Mouse (Mus musculus) megakaryocyte, embryonic 14.5 days (primary cell): ENCODE results near the gene Olfr1016. TPM values are rescaled to one million over a fixed set of nuclear protein-coding genes. Genes with fewer than 3 reads are reported as not detected.

Experiments
- H3K27me3 ChIP-seq: replicated peaks from 2 replicates; pipeline ENCODE3; 2012; ENCODE audit warnings: inconsistent platforms
- H3K36me3 ChIP-seq: replicated peaks from 2 replicates; pipeline ENCODE3; 2012; ENCODE audit warnings: low read length, inconsistent platforms, mixed read lengths
- H3K4me1 ChIP-seq: 2 replicates; pipeline ENCODE4 v1.6.1; 2012; ENCODE audit warnings: inconsistent platforms
- H3K4me3 ChIP-seq: replicated peaks from 2 replicates; pipeline ENCODE3; 2012; ENCODE audit warnings: moderate library complexity, mild to moderate bottlenecking, inconsistent platforms
- H3K9me3 ChIP-seq: 2 replicates; pipeline ENCODE4 v1.6.1; 2012; ENCODE audit warnings: inconsistent platforms
- FLI1 ChIP-seq: IDR thresholded peaks from 2 replicates; pipeline ENCODE4 v1.6.1; 2012; ENCODE audit warnings: low read length, inconsistent platforms, mixed read lengths
- GATA1 ChIP-seq: IDR thresholded peaks from 3 replicates; pipeline ENCODE4 v1.6.1; 2012; ENCODE audit warnings: mixed read lengths, low read length, inconsistent platforms, borderline replicate concordance
- polyA plus RNA-seq: library from polyadenylated mRNA; stranded (reverse); fragments of >175 nt; gene quantifications from 2 replicates; pipeline ENCODE4 v1.2.3, GENCODE M21; 2012; ENCODE audit warnings: low replicate concordance; ENCODE audit not compliant: insufficient read depth

Gene Olfr1016
- polyA plus RNA-seq, 1 experiment: not detected

DNA sequence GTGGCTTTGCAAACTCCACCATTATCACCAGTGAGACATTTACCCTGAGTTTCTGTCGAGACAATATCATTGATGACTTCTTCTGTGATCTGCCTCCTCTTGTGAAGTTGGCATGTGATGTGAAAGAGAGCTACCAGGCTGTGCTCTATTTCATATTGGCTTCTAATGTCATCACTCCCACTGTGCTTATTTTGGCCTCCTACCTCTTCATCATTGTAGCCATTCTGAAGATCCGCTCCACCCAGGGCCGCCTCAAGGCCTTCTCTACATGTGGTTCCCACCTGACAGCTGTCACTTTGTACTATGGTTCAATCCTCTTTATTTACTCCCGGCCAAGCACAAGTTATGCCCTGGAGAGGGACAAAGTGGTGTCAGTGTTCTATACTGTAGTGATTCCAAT is 48.5 kb downstream of the Olfr1016 start:
- TF ChIP-seq FLI1 (no peak), GATA1 (no peak)
- Histone ChIP-seq H3K36me3 (no peaks in the 10 kb centered on the region), H3K4me3 (no peak overlapping the region), H3K9me3 (no peaks in the 10 kb centered on the region), H3K4me1 (no peaks in the 10 kb centered on the region), H3K27me3 (no peaks in the 10 kb centered on the region)

Other genes starting within 250 kb of the Olfr1016 start
- not detected in 2 replicates for gene Olfr996, start 223.3 kb downstream of the Olfr1016 start, polyA plus RNA-seq
- gene Olfr998, start 213.6 kb downstream of the Olfr1016 start, polyA plus RNA-seq: 3.0 TPM in 1 of 2 replicates, not detected in the other
- gene Olfr1000, start 190.6 kb downstream of the Olfr1016 start, polyA plus RNA-seq: not detected in 2 replicates
- gene Olfr1002, start 151.8 kb downstream of the Olfr1016 start, polyA plus RNA-seq: not detected in 2 replicates
- gene Olfr154, start 138.1 kb downstream of the Olfr1016 start, polyA plus RNA-seq: not detected in 2 replicates
- not detected in 2 replicates for gene Olfr1006, start 123.8 kb downstream of the Olfr1016 start, polyA plus RNA-seq
- not detected in 2 replicates for gene Olfr1008, start 113.1 kb downstream of the Olfr1016 start, polyA plus RNA-seq
- gene Olfr1009, start 87.1 kb downstream of the Olfr1016 start, polyA plus RNA-seq: not detected in 2 replicates
- not detected in 2 replicates for gene Olfr1012, start 39.8 kb downstream of the Olfr1016 start, polyA plus RNA-seq
- 0.03 TPM in 1 of 2 replicates, not detected in the other for gene Olfr1013, start 35.4 kb downstream of the Olfr1016 start, polyA plus RNA-seq
- gene Olfr1014, start 29.8 kb downstream of the Olfr1016 start, polyA plus RNA-seq: not detected in 2 replicates
- gene Olfr1015, start 20.5 kb downstream of the Olfr1016 start, polyA plus RNA-seq: not detected in 2 replicates
- gene Olfr1018, start 15.9 kb upstream of the Olfr1016 start, polyA plus RNA-seq: not detected in 2 replicates
- gene Olfr1019, start 42.9 kb upstream of the Olfr1016 start, polyA plus RNA-seq: not detected in 2 replicates
- not detected in 2 replicates for gene Olfr1020, start 44.5 kb upstream of the Olfr1016 start, polyA plus RNA-seq
- not detected in 2 replicates for gene Olfr1022, start 66.0 kb upstream of the Olfr1016 start, polyA plus RNA-seq
- not detected in 2 replicates for gene Olfr1023, start 83.1 kb upstream of the Olfr1016 start, polyA plus RNA-seq
- gene Olfr1024, start 102.5 kb upstream of the Olfr1016 start, polyA plus RNA-seq: not detected in 2 replicates
- gene Olfr1025-ps1, start 112.6 kb upstream of the Olfr1016 start, polyA plus RNA-seq: not detected in 2 replicates
- not detected in 2 replicates for gene Olfr1026, start 119.0 kb upstream of the Olfr1016 start, polyA plus RNA-seq
- not detected in 2 replicates for gene Olfr1028, start 147.9 kb upstream of the Olfr1016 start, polyA plus RNA-seq
- gene Olfr1029, start 171.4 kb upstream of the Olfr1016 start, polyA plus RNA-seq: not detected in 2 replicates
- gene Olfr1030, start 176.7 kb upstream of the Olfr1016 start, polyA plus RNA-seq: not detected in 2 replicates
- gene Olfr1031, start 187.8 kb upstream of the Olfr1016 start, polyA plus RNA-seq: not detected in 2 replicates
- not detected in 2 replicates for gene Olfr1032, start 203.0 kb upstream of the Olfr1016 start, polyA plus RNA-seq
- gene Olfr1033, start 218.1 kb upstream of the Olfr1016 start, polyA plus RNA-seq: not detected in 2 replicates
- not detected in 2 replicates for gene Olfr1034, start 243.3 kb upstream of the Olfr1016 start, polyA plus RNA-seq